Mouse (Mus musculus) lung, adult 2 months (tissue): ENCODE data around the gene Kif11.
A peak's percentile ranks its signal among the peaks of the same experiment; 100 is the strongest.

Experiments used
- CTCF ChIP-seq: fragments of 200-500 bp; IDR thresholded peaks from 2 replicates; pipeline ENCODE4 v1.5.1; 2011; ENCODE audit warnings: mild to moderate bottlenecking, low read length, control low read depth; ENCODE audit not compliant: insufficient read depth
- POLR2A ChIP-seq: fragments of 200-500 bp; IDR thresholded peaks from 2 replicates; pipeline ENCODE4 v1.6.1; 2011; ENCODE audit warnings: low read depth, mild to moderate bottlenecking, control low read depth, low read length, borderline replicate concordance; ENCODE audit errors: extremely low read depth

GRCm38 (mm10) chr19:37375755-37376615 is at the start of gene Kif11:
- TF ChIP-seq CTCF (no peak), POLR2A (peak; percentile 84; the same call in 1 of the 2 replicates)
